Mouse (Mus musculus): ENCODE data around the gene Olfr153. TPM values are rescaled to one million over a fixed set of nuclear protein-coding genes. Genes with fewer than 3 reads are reported as not detected.
"Not testable (repeated sequence)": the region's sequence is repeated elsewhere in the genome, so short reads cannot be mapped to it uniquely, and the experiment has no call there.

The Olfr153 gene
- not detected in 2 replicates for polyA plus RNA-seq (2015; fragmentation: Nextera tagmentation; extraction: Ambion mirVana)

DNA sequence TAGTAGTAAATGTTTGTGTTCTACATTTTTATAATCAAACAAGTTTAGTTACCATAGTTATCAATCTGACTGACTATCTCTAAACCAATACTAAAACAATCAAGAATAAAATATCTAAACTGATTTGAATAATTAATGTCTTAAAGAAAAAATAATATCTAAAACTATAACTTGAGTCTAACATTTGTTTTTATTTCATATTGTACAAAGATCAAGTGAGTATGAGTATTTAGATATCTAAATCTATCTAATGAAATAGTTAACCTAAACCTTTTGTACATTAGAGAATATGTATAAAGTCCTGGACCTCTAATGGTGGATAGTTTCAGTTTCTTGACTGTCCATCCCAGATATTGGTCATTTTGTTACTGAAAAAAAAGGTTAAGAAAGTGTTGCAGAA lies at the start of gene Olfr153:
Gene Olfr153, plus strand, starts transcription at position 301 of the 400 bp plus-strand sequence.
- H3K27ac ChIP-seq: no peak within 1 kb of the TSS
- H3K27me3 ChIP-seq (ENCODE audit: insufficient read depth, low read length): no peaks in the 10 kb centered on the region
- no peak for ATAC-seq (replicated peaks; ENCODE audit: low FRiP score, low read depth)
- H3K9ac ChIP-seq (ENCODE audit: low read depth, low read length): no peak within 1 kb of the TSS
- TF ChIP-seq CTCF (IDR thresholded peaks at IDR 0.05; ENCODE audit: low read depth): no peak
- H3K9me3 ChIP-seq (replicated peaks; ENCODE audit: low read length): no peaks in the 10 kb centered on the region
- no peaks in the 10 kb centered on the region for H3K36me3 ChIP-seq (ENCODE audit: insufficient read depth, low read length)
- no peak within 1 kb of the TSS for H3K4me3 ChIP-seq (replicated peaks; ENCODE audit: low read depth, low read length)
- DNase-seq (ENCODE audit: low spot score): no peak
- no peak within 1 kb of the TSS for H3K4me2 ChIP-seq (ENCODE audit: low read length)
- no peaks in the 10 kb centered on the region for H3K4me1 ChIP-seq (replicated peaks; ENCODE audit: insufficient read depth, low read length)

DNA sequence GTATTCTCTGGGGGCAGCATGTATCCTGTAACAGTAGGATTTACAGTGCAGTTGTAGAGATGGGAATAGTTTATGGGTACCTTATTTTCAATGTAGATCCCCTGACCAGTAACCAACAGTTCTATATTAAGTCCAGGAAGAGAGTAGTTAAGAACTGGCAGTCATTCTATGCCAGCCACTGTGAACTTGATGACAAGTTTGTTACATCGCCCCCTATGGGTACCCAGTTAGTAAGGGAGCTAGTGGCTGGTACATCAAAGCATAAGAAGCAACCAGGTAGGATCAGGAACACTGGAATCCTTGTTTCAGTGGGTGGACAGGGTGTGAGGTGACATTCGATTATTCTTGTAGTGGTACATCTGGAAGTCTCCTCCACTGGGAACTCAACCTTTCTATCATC lies 49.3 kb upstream of the Olfr153 start:
- Histone ChIP-seq H3K4me2 (ENCODE audit: low read length) (no peak overlapping the region), H3K27ac (no peak overlapping the region), H3K4me1 (replicated peaks; ENCODE audit: insufficient read depth, low read length) (no peaks in the 10 kb centered on the region), H3K36me3 (ENCODE audit: insufficient read depth, low read length) (no peaks in the 10 kb centered on the region), H3K27me3 (ENCODE audit: insufficient read depth, low read length) (no peaks in the 10 kb centered on the region), H3K9me3 (replicated peaks; ENCODE audit: low read length) (no peaks in the 10 kb centered on the region), H3K4me3 (replicated peaks; ENCODE audit: low read depth, low read length) (no peak overlapping the region), H3K9ac (ENCODE audit: low read depth, low read length) (no peak overlapping the region)
- DNase-seq (ENCODE audit: low spot score): no peak
- TF ChIP-seq CTCF (IDR thresholded peaks at IDR 0.05; ENCODE audit: low read depth): no peak
- ATAC-seq (replicated peaks; ENCODE audit: low FRiP score, low read depth): no peak
- WGBS: 72% methylated on average over 2 of the region's 2 CpGs

DNA sequence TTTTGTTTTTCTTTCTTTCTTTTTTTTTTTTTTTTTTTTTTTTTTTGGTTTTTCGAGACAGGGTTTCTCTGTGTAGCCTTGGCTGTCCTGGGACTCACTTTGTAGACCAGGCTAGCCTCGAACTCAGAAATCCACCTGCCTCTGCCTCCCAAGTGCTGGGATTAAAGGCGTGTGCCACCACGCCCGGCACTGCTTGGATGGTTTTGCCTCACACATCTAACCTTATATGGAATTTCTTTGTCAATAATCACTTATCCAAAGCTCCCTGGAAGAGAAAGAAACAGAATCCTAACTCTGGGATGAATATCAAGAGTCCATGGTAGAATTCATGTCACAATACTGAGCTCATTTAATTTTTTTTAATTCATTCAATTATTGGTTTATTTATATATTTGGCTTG lies 34.6 kb upstream of the Olfr153 start, which contains the start of gene Pramel7:
Gene Pramel7, minus strand, starts transcription at position 101 of the 400 bp plus-strand sequence.
- H3K27me3 ChIP-seq (ENCODE audit: insufficient read depth, low read length); H3K9me3 ChIP-seq (replicated peaks; ENCODE audit: low read length); ATAC-seq (replicated peaks; ENCODE audit: low FRiP score, low read depth); H3K27ac ChIP-seq; DNase-seq (ENCODE audit: low spot score); H3K4me1 ChIP-seq (replicated peaks; ENCODE audit: insufficient read depth, low read length); H3K36me3 ChIP-seq (ENCODE audit: insufficient read depth, low read length); H3K9ac ChIP-seq (ENCODE audit: low read depth, low read length); H3K4me2 ChIP-seq (ENCODE audit: low read length); H3K4me3 ChIP-seq (replicated peaks; ENCODE audit: low read depth, low read length): not testable (repeated sequence)
- 92% methylated on average over 3 of the region's 5 CpGs for WGBS

DNA sequence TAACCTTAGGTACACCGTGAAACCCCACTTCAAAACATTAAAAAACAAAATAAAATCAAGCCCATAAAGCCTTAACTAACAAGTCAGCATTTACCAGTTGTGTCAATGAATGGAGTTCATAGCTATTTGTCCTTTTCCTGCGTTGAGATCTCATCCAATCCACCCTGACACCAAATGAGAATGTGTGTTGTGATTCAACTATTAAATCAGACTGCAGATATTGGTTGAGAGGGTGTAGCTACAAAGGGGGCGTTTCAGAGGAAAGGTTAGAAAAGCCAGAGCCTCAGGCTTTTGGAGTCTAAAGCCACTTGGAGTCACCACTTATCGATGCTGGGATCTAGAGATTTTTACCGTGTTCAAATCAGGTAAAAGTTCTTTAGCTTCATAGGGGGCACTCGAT lies 25.3 kb upstream of the Olfr153 start, which contains the start of gene Pramel6:
Gene Pramel6, plus strand, starts transcription at position 301 of the 400 bp plus-strand sequence.
- TF ChIP-seq CTCF (IDR thresholded peaks at IDR 0.05; ENCODE audit: low read depth): no peak
- Histone ChIP-seq H3K36me3 (ENCODE audit: insufficient read depth, low read length) (no peaks in the 10 kb centered on the region), H3K4me2 (ENCODE audit: low read length) (no peak within 1 kb of the TSS), H3K9me3 (replicated peaks; ENCODE audit: low read length) (no peaks in the 10 kb centered on the region), H3K4me3 (replicated peaks; ENCODE audit: low read depth, low read length) (no peak within 1 kb of the TSS), H3K4me1 (replicated peaks; ENCODE audit: insufficient read depth, low read length) (no peaks in the 10 kb centered on the region), H3K27ac (no peak within 1 kb of the TSS), H3K9ac (ENCODE audit: low read depth, low read length) (no peak within 1 kb of the TSS), H3K27me3 (ENCODE audit: insufficient read depth, low read length) (no peaks in the 10 kb centered on the region)
- DNase-seq (ENCODE audit: low spot score) (no peak), ATAC-seq (replicated peaks; ENCODE audit: low FRiP score, low read depth) (no peak)
- WGBS: 87% methylated on average over 6 of the region's 6 CpGs

DNA sequence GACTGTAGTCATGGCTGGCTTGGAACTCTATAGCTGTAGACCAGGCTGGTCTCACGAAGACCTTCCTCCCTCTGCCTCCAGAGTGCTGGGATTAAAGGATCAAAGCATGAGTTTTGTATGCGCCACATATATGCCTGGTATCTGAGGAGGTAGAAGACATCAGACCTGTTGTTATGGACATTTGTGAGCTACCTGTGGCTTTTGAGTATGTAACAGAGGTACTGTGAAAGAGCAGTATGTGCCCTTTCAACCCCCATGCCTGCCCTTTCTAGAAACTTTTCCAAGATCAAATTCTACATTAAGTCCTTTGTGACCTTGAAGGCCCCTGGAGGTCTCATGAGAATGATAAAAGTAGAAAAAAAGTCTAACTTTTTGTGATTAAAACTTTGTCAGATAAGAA lies 16.6 kb upstream of the Olfr153 start:
- TF ChIP-seq CTCF (IDR thresholded peaks at IDR 0.05; ENCODE audit: low read depth): no peak
- 85% methylated on average over 2 of the region's 2 CpGs for WGBS
- no peak for DNase-seq (ENCODE audit: low spot score)
- H3K27me3 ChIP-seq (ENCODE audit: insufficient read depth, low read length): no peaks in the 10 kb centered on the region
- ATAC-seq (replicated peaks; ENCODE audit: low FRiP score, low read depth): no peak
- H3K4me3 ChIP-seq (replicated peaks; ENCODE audit: low read depth, low read length): no peak overlapping the region
- no peaks in the 10 kb centered on the region for H3K9me3 ChIP-seq (replicated peaks; ENCODE audit: low read length)
- no peaks in the 10 kb centered on the region for H3K4me1 ChIP-seq (replicated peaks; ENCODE audit: insufficient read depth, low read length)
- H3K27ac ChIP-seq: no peak overlapping the region
- no peak overlapping the region for H3K9ac ChIP-seq (ENCODE audit: low read depth, low read length)
- no peak overlapping the region for H3K4me2 ChIP-seq (ENCODE audit: low read length)
- no peaks in the 10 kb centered on the region for H3K36me3 ChIP-seq (ENCODE audit: insufficient read depth, low read length)

DNA sequence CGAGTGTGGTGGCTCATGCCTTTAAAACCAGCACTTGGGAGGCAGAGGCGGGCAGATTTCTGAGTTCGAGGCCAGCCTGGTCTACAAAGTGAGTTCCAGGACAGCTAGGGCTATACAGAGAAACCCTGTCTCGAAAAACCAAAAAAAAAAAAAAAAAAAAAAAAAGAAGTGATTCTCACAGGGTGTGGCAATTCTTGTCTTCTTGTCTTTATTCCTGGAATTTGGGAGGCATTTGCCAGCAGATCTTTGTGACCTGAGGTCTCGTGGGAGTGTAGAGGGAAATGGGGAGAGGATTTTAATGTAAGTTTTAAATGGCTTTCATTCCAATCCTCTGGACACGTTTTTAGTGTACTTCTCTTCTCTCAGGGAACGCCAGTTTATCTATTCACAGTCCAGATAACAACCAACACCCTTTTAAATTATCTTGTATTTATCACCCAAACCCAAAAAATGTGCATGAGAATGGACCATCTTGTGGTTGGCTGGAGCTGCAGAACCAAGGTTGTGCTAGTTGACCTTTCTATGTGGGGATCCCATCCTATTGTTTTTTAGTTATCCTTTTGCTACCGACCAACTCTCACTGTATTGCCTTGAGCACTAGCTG lies 16.0 kb upstream of the Olfr153 start:
- WGBS: 80% methylated on average over 7 of the region's 8 CpGs
- no peak overlapping the region for H3K4me3 ChIP-seq (replicated peaks; ENCODE audit: low read depth, low read length)
- no peak for TF ChIP-seq CTCF (IDR thresholded peaks at IDR 0.05; ENCODE audit: low read depth)
- H3K27me3 ChIP-seq (ENCODE audit: insufficient read depth, low read length): no peaks in the 10 kb centered on the region
- no peak overlapping the region for H3K9ac ChIP-seq (ENCODE audit: low read depth, low read length)
- DNase-seq (ENCODE audit: low spot score): no peak
- no peaks in the 10 kb centered on the region for H3K36me3 ChIP-seq (ENCODE audit: insufficient read depth, low read length)
- no peak overlapping the region for H3K4me2 ChIP-seq (ENCODE audit: low read length)
- H3K9me3 ChIP-seq (replicated peaks; ENCODE audit: low read length): no peaks in the 10 kb centered on the region
- no peaks in the 10 kb centered on the region for H3K4me1 ChIP-seq (replicated peaks; ENCODE audit: insufficient read depth, low read length)
- H3K27ac ChIP-seq: no peak overlapping the region
- ATAC-seq (replicated peaks; ENCODE audit: low FRiP score, low read depth): no peak

DNA sequence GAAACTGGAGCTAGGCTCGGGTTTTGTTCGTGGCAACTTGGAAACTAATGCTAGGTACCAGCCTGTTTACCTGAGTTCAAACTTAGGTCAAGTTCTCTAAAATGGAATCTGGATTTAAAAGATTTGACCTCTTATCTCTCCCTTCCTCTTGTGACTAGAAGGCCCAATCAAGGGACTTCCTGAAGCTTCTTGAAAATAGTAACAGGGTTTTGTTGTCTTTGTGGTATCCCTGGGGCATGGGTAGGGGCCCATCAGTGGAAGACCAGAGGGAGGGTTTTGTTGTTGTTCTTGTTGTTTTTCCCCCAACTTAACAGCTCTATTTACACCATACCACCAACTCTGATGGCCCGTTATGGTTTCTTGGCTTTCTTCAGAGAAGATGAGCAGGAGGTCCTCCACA lies 15.0 kb upstream of the Olfr153 start:
- no peak for DNase-seq (ENCODE audit: low spot score)
- no peak for ATAC-seq (replicated peaks; ENCODE audit: low FRiP score, low read depth)
- Histone ChIP-seq H3K27me3 (ENCODE audit: insufficient read depth, low read length) (no peaks in the 10 kb centered on the region), H3K4me1 (replicated peaks; ENCODE audit: insufficient read depth, low read length) (no peaks in the 10 kb centered on the region), H3K36me3 (ENCODE audit: insufficient read depth, low read length) (no peaks in the 10 kb centered on the region), H3K27ac (no peak overlapping the region), H3K4me3 (replicated peaks; ENCODE audit: low read depth, low read length) (no peak overlapping the region), H3K9me3 (replicated peaks; ENCODE audit: low read length) (no peaks in the 10 kb centered on the region), H3K9ac (ENCODE audit: low read depth, low read length) (no peak overlapping the region), H3K4me2 (ENCODE audit: low read length) (no peak overlapping the region)
- no peak for TF ChIP-seq CTCF (IDR thresholded peaks at IDR 0.05; ENCODE audit: low read depth)
- 84% methylated on average over 3 of the region's 3 CpGs for WGBS

Data from kidney, postnatal 0 days (tissue).